Comparison of ENCODE assay signal across 8 mouse cellular contexts in the genomic region with DNA sequence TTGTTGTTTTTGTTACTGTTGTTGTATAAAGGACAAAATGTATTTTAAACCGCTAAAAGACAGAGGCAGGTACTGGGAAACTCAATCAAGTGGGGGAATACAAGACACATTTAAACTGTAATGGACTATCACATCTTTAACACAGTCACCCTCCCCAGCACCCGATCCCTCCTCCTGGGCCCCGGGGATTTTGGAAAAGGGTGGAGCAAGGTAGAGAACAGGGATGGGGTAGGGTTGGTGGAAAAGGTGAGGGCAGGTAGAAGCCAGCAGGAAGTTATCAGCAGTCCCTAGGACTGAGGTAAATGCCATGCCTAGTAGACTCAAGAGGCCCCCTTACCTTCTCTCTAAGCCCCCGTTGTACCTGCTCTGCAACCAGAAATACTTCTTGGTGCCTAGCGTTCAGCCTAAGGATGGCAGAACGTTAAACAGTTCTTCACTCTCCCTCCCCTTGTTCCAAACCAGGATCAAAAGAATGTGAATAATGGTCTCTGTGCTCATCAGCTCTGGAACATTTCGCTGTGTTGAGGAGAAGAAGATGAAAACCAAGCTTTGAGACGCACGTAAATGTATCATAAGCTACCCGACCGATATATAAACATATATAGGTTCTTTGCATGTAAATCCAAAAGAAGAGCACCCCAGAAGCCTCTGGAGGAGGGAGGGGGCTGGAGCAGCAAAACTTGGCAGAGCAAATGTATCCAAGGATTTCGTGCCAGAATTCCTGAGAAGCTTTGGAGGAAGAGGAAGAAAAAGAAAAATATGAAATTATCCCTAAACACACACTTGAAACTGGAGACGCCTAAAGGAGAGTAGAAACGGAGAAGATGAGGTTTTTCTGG. TPM values are rescaled to one million over a fixed set of nuclear protein-coding genes. Genes with fewer than 3 reads are reported as not detected.
DNase-seq lines count a peak whose midpoint lies in the region; ATAC-seq and TF ChIP-seq lines count a peak whose summit lies in the region.

A gene (minus strand): TSS at position 61 of the 839 bp plus-strand sequence.

- no peak for DNase-seq in gastrocnemius, adult 2 months
- DNase-seq in gastrocnemius, adult 8-10 months (ENCODE audit: low spot score in 2 of 2), result no peak
- no peak for DNase-seq in ES-E14 (ENCODE audit: low read depth, low spot score)
- DNase-seq in liver, embryonic 13.5 days, result no peak
- no peak for DNase-seq in cerebellum, adult 9-10 months
- DNase-seq in right cerebral cortex, postnatal 4 days, result no peak

- intact Hi-C loops in gastrocnemius, adult 2 months (cut with DNase I), result no loop called here

- H3K4me1 ChIP-seq in ES-E14 (ENCODE audit: control insufficient read depth in 2 of 2, insufficient read depth in 2 of 2, low read length in 2 of 2, poor library complexity in 1 of 2), result no peaks in the 10 kb centered on the region
- peaks cover 12% of the 10 kb centered on the region for H3K4me1 ChIP-seq in hindbrain, embryonic 12.5 days
- no peaks in the 10 kb centered on the region for H3K4me1 ChIP-seq in liver, embryonic 13.5 days (replicated peaks)

- no peak for ATAC-seq in hindbrain, embryonic 12.5 days (ENCODE audit: low FRiP score)
- no peak for ATAC-seq in liver, embryonic 13.5 days (ENCODE audit: low read depth)
- no peak for ATAC-seq in monocyte, adult 5-6 weeks (replicated peaks; ENCODE audit: insufficient number of reproducible peaks, low FRiP score, low TSS enrichment, poor library complexity, severe bottlenecking)

- H3K4me2 ChIP-seq in hindbrain, embryonic 12.5 days (replicated peaks), result peak within 1 kb of the TSS; percentile 87
- H3K4me2 ChIP-seq in liver, embryonic 13.5 days, result peak within 1 kb of the TSS; percentile 41

- H3K27me3 ChIP-seq in hindbrain, embryonic 12.5 days, result peaks cover 21% of the 10 kb centered on the region
- H3K27me3 ChIP-seq in liver, embryonic 13.5 days, result peaks cover 41% of the 10 kb centered on the region

- peak within 1 kb of the TSS; percentile 55; the same call in 1 of the 2 replicates for H3K9ac ChIP-seq in ES-E14 (ENCODE audit: insufficient read depth, low read depth, low read length, poor library complexity, severe bottlenecking)
- H3K9ac ChIP-seq in hindbrain, embryonic 12.5 days, result peak within 1 kb of the TSS; percentile 79
- no peak within 1 kb of the TSS for H3K9ac ChIP-seq in liver, embryonic 13.5 days

- in situ Hi-C loops in ES-E14 (cut with MboI; ENCODE audit: low sequenced_read_pairs in 2 of 2, unreplicated experiment in 2 of 2), result no loop called here

- no peak for TF ChIP-seq CTCF in gastrocnemius, adult 2 months (IDR thresholded peaks at IDR 0.05)

- peak within 1 kb of the TSS; percentile 48 for H3K4me3 ChIP-seq in gastrocnemius, adult 2 months
- peak within 1 kb of the TSS; percentile 63 to 70 for H3K4me3 ChIP-seq in ES-E14 (ENCODE audit: insufficient read depth in 1 of 2, low read depth in 1 of 2, low read length in 2 of 2, poor library complexity in 1 of 2, severe bottlenecking in 1 of 2)
- peak within 1 kb of the TSS; percentile 70 for H3K4me3 ChIP-seq in hindbrain, embryonic 12.5 days
- peak within 1 kb of the TSS; percentile 31 for H3K4me3 ChIP-seq in liver, embryonic 13.5 days (replicated peaks)

- no peaks in the 10 kb centered on the region for H3K9me3 ChIP-seq in ES-E14 (ENCODE audit: control insufficient read depth, insufficient read depth, low read depth, low read length)
- no peaks in the 10 kb centered on the region for H3K9me3 ChIP-seq in hindbrain, embryonic 12.5 days (replicated peaks)
- H3K9me3 ChIP-seq in liver, embryonic 13.5 days (replicated peaks), result no peaks in the 10 kb centered on the region

- H3K27ac ChIP-seq in gastrocnemius, adult 2 months, result no peak within 1 kb of the TSS
- H3K27ac ChIP-seq in ES-E14 (ENCODE audit: insufficient read depth, low read depth, low read length, poor library complexity, severe bottlenecking), result no peak within 1 kb of the TSS
- peak within 1 kb of the TSS; percentile 80 for H3K27ac ChIP-seq in hindbrain, embryonic 12.5 days
- no peak within 1 kb of the TSS for H3K27ac ChIP-seq in liver, embryonic 13.5 days

- no peaks in the 10 kb centered on the region for H3K36me3 ChIP-seq in ES-E14 (ENCODE audit: control insufficient read depth, insufficient read depth, low read length, poor library complexity, severe bottlenecking)
- no peaks in the 10 kb centered on the region for H3K36me3 ChIP-seq in hindbrain, embryonic 12.5 days
- H3K36me3 ChIP-seq in liver, embryonic 13.5 days, result no peaks in the 10 kb centered on the region

- WGBS in hindbrain, embryonic 12.5 days, result 4% methylated on average over 14 of the region's 14 CpGs
- WGBS in liver, embryonic 13.5 days (ENCODE audit: insufficient replicate concordance), result 5% methylated on average over 14 of the region's 14 CpGs

TF ChIP-seq in ES-E14, 5 proteins besides CTCF, POLR2A, EP300 and RAD21:
- TF ChIP-seq CHD2 (IDR thresholded peaks at IDR 0.05; ENCODE audit: low read depth, low read length), result no peak
- no peak for TF ChIP-seq ZC3H11A (IDR thresholded peaks at IDR 0.05; ENCODE audit: borderline replicate concordance, low read depth, low read length)
- TF ChIP-seq ZNF384 (IDR thresholded peaks at IDR 0.05; ENCODE audit: low read depth, low read length), result no peak
- TF ChIP-seq MAFK (IDR thresholded peaks at IDR 0.05; ENCODE audit: insufficient read depth, low read depth, low read length), result no peak
- TF ChIP-seq HCFC1 (IDR thresholded peaks at IDR 0.05; ENCODE audit: borderline replicate concordance, insufficient read depth, low read length), result no peak

RNA-seq across cellular contexts. Expression of the gene that starts here (rescaled TPM):
- under 1 TPM; 0.10 to 0.22 TPM for total RNA-seq in gastrocnemius, adult 2 months (2021)
- under 1 TPM in 2 of 4 experiments, not detected in 2; 0.07 to 0.12 TPM for total RNA-seq in gastrocnemius, adult 8-10 months (2022)
- total RNA-seq in ES-E14 (2012; rRNA removed), result 0.04 TPM in 1 of 2 replicates, not detected in the other
- 9.3 and 10.1 TPM in 2 replicates for polyA plus RNA-seq in hindbrain, embryonic 12.5 days (2016; fragmentation: Nextera tagmentation; extraction: Ambion mirVana)
- 0.05 and 0.09 TPM in 2 replicates for polyA plus RNA-seq in liver, embryonic 13.5 days (2015; fragmentation: Nextera tagmentation; extraction: Ambion mirVana)
- not detected in 3 replicates for total RNA-seq in monocyte, adult 5-6 weeks (2017)
